Mouse (Mus musculus): Measurements from ENCODE around the gene 2010111I01Rik.
A peak's percentile ranks its signal among the peaks of the same experiment; 100 is the strongest.
"Not testable (repeated sequence)": the region's sequence is repeated elsewhere in the genome, so short reads cannot be mapped to it uniquely, and the experiment has no call there.

The 2010111I01Rik gene

GRCm38 (mm10) chr13:63296300-63296699, 331.6 kb downstream of the 2010111I01Rik start:
- DNase-seq, result no peak

- DNase-seq, result no peak
Measured at GRCm38 (mm10) chr13:63297003-63297402, 332.3 kb downstream of the 2010111I01Rik start.

GRCm38 (mm10) chr13:63297933-63298332, 333.2 kb downstream of the 2010111I01Rik start:
- no peak for DNase-seq

GRCm38 (mm10) chr13:63298931-63299330, 334.2 kb downstream of the 2010111I01Rik start:
- DNase-seq, result no peak

GRCm38 (mm10) chr13:63300929-63301328, 336.2 kb downstream of the 2010111I01Rik start:
- DNase-seq, result peak; percentile 50

- peak; percentile 56 for DNase-seq
Measured at GRCm38 (mm10) chr13:63301764-63302209, 337.1 kb downstream of the 2010111I01Rik start.

- DNase-seq, result peak; percentile 69
Measured at GRCm38 (mm10) chr13:63302381-63302780, 337.7 kb downstream of the 2010111I01Rik start.

GRCm38 (mm10) chr13:63304124-63304792, 339.6 kb downstream of the 2010111I01Rik start:
- peak; percentile 51 for DNase-seq

- peak; percentile 60 for DNase-seq
Measured at GRCm38 (mm10) chr13:63304799-63305159, 340.1 kb downstream of the 2010111I01Rik start.

GRCm38 (mm10) chr13:63305160-63306011, 340.7 kb downstream of the 2010111I01Rik start:
- peak; percentile 73 for DNase-seq

- DNase-seq, result peak; percentile 93
Measured at GRCm38 (mm10) chr13:63306768-63307167, 342.1 kb downstream of the 2010111I01Rik start.

- peak; percentile 10 for DNase-seq
Measured at GRCm38 (mm10) chr13:63309563-63309962, 344.9 kb downstream of the 2010111I01Rik start.

- DNase-seq, result no peak
Measured at GRCm38 (mm10) chr13:63311156-63311555, 346.5 kb downstream of the 2010111I01Rik start.

GRCm38 (mm10) chr13:63313247-63313646, 348.6 kb downstream of the 2010111I01Rik start:
- DNase-seq, result peak; percentile 18

- DNase-seq, result peak; percentile 11
Measured at GRCm38 (mm10) chr13:63313748-63314607, 349.3 kb downstream of the 2010111I01Rik start.

GRCm38 (mm10) chr13:63314608-63314920, 349.9 kb downstream of the 2010111I01Rik start:
- DNase-seq, result no peak

- DNase-seq, result not testable (repeated sequence)
Measured at GRCm38 (mm10) chr13:63315111-63315510, 350.4 kb downstream of the 2010111I01Rik start.

- no peak for DNase-seq
Measured at GRCm38 (mm10) chr13:63315777-63316176, 351.1 kb downstream of the 2010111I01Rik start.

- DNase-seq, result no peak
Measured at GRCm38 (mm10) chr13:63316407-63316806, 351.7 kb downstream of the 2010111I01Rik start.

- DNase-seq, result peak; percentile 43
Measured at GRCm38 (mm10) chr13:63317681-63318104, 353.0 kb downstream of the 2010111I01Rik start.

- DNase-seq, result no peak
Measured at GRCm38 (mm10) chr13:63319814-63320213, 355.1 kb downstream of the 2010111I01Rik start.

GRCm38 (mm10) chr13:63321689-63322088, 357.0 kb downstream of the 2010111I01Rik start:
- no peak for DNase-seq

GRCm38 (mm10) chr13:63322756-63323155, 358.1 kb downstream of the 2010111I01Rik start:
- no peak for DNase-seq
